Mouse (Mus musculus) 3T3-L1 (cell line): ENCODE measurements around the gene Prdm4.

Experiments
- DNase-seq: peaks from one replicate; pipeline ENCODE4 v3.0.0-alpha.2; 2015; ENCODE audit warnings: low read depth, low spot score

Gene Prdm4

DNA sequence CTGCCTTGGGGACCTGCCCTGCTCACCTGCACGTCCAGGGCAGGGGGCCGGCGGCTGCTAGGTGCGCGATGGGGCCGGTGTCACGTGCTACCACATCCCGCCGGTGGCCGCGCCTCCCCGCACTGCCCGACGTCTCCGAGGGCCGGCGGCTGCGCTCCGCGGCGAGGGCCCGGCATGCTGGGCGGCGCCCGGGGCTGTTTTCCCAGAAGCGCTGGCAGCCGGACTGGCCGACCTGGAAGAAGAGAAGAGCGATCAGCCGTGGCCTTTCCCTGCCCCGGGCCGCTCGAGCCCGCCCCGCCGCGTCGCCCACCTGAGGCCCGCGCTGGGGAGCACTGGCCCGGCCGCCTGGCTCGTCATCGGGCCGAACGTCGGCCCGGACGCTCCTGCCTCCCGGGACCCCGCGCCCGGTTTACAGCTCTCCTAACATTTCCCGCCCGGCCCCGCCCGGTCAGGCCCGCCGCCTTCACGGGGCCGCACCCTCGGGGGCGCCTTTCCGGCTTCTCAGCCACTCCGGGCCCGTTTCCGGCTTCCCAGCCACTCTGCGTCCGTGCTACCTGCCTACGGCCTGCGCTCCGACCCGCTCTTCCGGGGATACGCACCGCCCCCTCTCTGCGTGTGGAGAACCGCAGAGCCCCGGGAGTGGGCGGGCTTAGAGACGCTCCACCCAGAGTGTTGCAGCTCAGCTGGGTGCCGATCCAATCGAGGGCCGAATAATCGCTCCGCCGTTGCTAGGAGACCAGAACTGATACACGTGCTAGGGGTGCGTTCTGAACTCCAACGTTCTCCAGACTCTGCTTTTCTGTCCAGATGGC, at the start of gene Prdm4:
Prdm4 (minus strand) TSS at position 645 of the 812 bp plus-strand sequence.
- DNase-seq, result peak; percentile 99

DNA sequence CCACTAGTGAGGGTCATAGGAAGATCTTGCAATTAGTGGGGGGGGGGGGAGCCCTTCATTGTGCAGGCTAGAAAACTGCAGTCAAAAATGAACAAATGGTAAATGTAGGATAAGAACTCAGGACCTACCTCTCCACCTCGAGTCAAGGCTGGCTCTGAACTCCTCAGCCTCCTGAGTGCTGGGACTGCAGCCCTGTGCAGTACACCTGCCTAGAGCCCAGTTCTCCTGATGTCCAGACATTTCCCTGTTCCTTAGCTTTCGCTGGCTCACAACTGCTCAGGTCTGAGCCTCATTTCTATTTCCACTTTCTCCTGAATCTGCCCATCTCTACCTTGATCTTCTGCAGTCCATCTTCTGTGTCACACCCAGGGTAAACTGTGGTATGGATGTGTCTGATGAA, 49.5 kb upstream of the Prdm4 start:
- DNase-seq, result no peak

DNA sequence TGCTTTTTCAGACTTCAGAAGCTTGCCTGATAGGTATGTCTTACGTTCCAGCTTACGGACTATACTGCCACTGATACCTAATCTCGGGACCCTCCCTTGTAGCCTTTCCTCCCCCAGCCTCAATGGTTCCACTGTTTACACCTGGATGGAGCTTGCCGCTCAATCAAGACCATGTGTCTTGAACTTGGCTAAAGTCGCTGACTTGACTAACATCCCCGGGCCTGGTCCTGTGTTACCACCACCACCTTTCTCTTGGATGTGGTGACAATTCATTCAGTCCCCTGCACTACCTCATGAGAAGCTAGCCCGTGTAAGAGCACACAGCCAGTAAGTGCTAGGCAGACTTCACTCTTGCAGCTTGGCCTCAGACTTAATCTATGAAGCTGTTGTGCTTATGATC, 47.4 kb upstream of the Prdm4 start:
- no peak for DNase-seq

DNA sequence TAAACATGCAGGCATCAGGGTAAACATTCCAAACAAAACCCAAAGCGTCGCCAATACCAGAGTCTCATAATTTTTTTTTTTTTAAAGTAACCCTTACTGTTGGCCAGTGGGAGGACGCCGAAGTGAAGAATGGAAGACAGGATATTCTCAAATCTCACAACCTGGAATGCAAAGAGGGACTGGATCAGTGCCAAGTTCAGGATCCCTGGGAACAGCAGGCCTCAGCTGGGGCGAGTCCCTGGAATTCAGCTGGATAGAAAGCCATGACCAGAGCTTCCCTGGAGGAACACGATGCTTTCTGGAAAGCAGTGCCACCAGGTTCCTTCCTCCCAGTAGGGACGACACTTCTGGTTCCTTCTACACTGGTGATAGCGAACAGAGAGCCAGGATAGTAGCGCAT, 46.0 kb upstream of the Prdm4 start:
- DNase-seq, result no peak

DNA sequence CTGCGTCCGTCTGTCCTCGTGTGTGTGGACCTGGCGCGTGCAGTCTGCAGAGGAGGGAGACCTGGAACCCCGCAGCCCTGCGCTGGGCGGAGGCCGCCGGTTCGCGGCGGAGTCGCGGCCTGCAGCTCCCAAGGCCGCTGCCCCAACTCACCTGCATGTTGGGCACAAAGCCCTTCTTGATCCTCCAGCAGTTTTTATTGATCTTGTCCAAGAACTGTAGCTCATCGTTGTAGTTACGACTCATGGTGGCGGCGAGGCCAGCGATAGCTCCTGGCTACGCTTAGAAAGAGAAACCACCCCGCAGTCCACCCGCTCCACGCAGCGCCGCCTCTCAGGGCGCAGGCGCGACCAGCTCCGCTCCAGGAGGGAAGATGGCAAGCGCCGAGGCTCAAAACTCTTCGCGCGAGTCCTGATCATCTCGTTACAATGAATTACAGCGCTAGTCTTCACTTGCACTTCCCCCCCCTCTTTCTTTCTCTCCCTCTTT, 40.6 kb upstream of the Prdm4 start, which contains the start of gene Rtcb:
Rtcb (minus strand) TSS at position 360 of the 487 bp plus-strand sequence.
- DNase-seq, result peak; percentile 94

DNA sequence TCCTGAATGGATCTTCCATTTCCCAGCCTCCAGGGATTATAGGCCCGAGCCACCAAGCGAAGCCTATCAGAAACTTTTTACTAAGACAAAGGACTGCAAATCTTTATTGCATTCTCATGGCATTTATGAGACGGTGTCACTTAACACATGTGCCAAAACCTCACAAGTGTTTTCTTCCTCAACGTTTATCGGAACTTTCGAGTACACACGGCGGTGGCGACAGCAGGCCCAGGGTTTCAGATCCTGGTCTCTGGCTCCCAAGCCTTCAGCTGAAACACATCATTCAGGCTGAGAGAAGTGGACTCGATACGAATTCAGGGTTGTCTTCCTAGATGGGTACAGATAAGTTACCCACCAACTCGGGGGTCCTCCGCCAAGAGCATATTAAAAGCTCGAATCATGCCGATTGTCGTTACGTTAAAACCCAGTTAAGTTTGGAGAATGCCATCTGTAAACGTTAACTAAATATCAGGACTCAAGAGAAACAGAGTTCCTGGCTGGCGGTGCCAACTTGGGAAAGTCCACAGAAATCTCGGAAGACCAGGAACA, 40.0 kb upstream of the Prdm4 start:
- DNase-seq, result peak; percentile 28

DNA sequence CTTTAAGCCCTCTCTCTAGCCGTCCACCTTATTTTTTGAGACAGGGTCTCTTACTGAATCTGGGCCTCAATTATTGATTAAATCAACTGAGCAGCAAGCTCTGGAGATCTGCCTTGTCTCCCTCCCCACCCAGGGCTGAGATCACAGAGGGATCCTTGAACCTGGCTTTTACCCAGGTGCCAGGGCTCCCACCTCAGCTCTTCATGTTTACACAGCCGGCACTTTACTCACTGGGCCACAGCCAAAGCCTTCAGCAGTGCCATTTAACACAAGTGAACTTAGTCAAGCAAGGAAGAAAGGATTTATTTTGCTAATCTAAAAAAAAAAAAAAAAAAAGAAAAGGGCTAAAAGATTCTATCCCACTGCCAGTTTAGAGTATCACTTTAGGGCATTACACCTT, 37.5 kb upstream of the Prdm4 start:
- DNase-seq, result no peak

DNA sequence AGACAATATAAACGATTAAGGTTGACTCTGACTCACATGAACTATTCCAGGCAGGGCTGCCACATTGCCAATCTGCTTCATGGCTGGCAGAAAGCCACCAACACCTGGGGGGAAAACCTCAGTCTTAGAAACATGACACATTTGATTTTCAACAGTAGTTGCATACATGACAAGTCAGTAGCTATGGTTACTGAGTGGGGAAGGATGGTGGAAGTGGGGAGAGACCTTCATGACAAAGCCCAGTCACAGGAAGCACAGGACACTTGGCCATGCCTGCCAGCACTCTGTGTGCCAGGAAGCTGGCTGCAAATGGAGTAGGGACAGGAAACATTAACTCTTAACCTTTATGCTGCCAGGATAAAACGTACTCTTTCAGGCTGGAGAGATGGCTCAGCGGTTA, 36.5 kb upstream of the Prdm4 start:
- DNase-seq, result no peak

DNA sequence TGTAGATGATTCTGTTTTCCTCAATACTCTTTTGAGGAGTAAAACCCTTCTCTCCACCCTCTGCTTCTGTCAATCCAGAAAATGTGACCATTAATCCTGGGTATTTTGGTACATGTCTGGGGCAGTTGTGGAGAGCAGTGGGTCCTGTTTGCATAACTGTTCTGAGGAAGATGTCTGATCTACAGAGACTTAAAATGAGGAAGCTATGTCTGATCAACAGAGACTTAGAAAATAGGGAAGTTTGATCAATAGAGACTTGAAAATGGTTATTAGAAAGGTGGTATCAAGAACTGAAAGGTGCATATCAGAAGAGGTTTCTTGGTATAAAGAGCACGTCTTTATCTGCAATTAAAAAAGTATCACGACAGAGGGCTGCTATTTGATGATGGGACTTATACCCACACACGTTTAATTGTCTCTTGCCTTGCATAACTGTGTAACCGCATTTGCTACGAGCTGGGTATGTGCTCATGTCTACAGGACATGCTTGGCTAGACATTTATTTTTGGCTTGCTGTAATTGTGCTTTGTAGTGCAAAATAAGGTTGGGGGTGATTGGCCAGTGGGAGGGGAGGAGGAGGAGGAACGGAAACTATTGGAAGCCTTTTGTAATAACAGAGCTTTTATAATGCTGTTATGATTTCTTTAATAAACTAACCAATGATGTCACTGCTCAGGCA, 35.0 kb upstream of the Prdm4 start:
- no peak for DNase-seq

DNA sequence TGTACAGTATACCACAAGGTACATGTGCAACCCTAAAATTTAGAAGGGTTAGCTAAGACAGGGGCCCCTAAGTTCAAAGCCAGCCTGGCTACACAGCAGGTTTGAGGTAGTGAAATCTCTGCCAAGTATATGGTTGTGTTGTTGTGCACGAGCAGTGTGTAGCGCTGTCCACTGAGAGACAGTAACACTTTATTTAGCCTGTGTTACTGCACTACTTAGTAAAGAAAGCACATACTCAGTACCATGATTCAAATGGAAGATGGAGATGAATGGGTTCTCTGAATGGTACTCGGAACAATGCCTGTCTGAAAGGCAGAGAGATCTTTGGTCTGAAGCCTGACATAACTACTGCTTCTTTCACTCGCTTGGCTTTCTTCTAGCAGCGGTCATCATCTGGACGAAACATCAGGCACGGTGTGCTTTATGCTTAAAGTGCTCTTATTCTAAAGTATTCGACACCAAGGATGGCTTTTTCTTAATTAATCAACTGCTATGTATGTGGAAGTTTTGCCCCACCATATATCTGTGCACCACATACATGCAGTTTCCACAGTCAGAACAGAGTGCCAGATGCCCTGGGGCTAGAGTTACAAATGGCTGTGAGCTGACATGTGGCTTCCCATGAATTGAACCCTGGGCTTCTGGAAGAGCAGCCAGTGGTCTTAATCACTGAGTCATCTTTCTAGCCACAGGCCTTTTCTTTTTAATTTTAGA, 31.7 kb upstream of the Prdm4 start:
- DNase-seq, result peak; percentile 27

DNA sequence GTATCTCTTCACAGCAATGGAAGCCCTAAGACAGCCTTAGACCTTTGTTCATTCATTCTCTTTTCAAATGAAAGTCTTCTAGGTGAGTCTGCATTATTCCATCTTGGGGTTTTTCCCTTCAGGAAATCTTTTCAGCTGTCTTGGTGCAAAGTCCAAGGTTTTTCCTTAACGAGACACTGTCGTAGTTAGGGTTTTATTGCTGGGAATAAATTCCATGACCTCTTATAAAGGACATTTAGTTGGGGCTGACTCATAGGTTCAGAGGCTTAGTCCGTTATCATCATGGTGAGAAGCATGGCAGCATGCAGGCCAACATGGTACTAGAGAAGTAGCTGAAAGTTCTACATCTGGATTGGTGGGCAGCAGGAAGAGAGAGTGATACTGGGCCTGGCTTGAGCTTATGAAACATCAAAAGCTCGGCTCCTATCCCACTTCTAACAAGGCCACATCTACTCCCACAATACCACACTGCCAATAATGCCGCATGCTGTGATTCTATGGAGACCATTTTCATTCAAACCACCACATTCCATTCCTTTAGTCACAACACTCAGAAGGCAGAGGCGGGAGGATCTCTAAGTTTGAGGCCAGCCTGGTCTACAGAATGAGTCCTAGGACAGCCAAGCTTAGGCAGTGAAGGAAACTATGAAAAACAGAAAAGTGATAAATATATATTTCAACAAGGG, 19.5 kb upstream of the Prdm4 start:
- DNase-seq, result no peak

DNA sequence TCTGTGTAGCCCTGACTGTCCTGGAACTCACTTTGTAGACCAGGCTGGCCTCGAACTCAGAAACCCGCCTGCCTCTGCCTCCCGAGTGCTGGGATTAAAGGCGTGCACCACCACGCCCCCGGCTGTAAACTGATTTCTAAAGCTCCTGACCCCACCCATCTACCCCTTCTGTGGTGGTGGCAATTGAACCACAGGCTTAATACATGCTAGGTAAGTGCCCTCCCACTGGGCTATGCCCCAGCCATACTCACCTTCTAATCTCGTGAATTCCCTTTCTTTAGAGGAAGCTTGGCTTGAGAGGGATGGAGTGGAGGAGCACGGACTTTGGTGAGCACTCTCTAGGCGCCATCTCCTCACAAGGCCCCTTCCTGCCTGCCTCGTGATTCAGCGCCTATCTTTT, 13.0 kb upstream of the Prdm4 start:
- no peak for DNase-seq

DNA sequence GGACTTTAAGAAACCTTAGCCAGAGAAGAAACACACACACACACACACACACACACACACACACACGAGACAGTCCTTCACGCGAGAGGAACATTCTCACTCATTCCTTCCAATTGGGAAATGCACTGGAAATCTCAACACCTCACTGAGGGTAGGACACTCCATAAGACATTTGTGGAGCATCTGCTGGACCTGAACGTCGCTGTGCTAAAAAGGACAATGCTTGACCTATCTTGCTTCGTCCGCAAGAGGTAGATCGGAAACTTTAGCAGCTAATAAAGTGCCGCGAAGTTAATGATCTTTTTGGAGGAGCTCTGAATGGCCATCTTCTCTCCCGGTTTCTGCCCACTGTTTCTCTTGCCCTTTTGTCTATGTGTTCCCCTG, 12.3 kb upstream of the Prdm4 start:
- DNase-seq, result no peak

DNA sequence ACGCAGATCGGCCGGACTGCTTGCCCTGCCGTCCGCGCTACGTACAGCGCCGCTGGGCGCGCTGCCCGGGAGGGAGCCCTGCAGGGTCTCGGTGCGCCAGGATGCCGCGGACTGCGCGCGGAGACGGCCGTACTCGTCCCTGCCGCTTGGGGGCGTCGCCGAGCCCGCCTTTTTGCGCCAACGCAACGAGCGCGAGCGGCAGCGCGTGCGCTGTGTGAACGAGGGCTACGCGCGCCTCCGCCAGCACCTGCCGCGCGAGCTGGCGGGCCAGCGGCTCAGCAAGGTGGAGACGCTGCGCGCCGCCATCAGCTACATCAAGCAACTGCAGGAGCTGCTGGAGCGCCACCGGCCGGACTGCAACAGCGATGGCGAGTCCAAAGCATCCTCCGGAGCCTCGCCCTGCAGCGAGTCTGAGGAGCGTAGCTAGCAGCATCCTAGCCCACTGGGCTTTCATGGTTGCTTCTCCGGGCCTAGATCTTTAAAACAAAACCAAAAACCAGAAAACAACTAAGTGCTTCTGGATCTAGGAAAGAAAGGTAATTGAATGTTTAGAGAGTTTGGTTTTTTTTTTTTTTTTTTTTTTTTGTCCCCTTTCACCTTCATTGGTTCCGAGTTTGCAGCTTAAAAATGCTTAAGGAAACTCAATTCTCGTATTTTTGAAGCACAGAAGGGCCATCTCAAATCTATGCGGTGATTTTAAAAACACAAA, 11.7 kb upstream of the Prdm4 start:
- no peak for DNase-seq

DNA sequence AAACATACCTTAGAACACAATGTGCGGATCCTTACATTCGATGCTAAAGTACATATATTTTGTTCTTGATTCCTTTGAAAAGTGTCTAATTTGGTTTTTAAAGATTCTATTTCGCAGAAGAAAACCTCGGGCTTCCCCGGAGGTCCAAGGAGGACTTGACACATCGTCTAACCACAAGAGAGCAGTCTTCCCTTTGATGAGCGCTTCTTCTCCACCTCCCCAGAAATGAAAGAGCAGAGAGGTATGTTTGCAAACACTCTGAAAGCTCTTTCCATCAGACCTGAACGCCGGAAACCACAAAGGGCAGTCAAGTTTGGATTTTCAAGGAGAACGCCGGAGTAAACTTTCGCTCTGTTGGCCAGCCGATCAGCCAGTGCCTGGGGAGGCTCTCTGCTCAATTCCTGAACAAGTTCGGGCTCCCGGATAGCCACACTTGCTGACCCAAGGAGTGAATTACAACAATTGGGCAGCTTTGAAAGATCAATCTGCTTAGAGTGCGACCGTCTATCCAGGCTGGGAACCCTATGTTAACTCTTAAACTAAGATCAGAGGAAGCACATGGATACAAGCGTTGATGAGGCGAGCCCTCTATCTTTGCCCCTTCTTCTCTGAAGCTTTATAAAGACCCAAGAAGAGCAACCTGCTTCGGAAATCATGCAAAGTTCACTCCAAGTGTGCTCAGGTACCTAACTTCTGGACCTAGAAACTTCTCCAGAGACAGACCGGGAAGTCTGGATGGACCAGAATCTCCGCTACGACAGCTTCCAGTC, 10.9 kb upstream of the Prdm4 start, which contains the start of gene Ascl4:
Ascl4 (plus strand) TSS at position 6 of the 770 bp plus-strand sequence.
- no peak for DNase-seq

DNA sequence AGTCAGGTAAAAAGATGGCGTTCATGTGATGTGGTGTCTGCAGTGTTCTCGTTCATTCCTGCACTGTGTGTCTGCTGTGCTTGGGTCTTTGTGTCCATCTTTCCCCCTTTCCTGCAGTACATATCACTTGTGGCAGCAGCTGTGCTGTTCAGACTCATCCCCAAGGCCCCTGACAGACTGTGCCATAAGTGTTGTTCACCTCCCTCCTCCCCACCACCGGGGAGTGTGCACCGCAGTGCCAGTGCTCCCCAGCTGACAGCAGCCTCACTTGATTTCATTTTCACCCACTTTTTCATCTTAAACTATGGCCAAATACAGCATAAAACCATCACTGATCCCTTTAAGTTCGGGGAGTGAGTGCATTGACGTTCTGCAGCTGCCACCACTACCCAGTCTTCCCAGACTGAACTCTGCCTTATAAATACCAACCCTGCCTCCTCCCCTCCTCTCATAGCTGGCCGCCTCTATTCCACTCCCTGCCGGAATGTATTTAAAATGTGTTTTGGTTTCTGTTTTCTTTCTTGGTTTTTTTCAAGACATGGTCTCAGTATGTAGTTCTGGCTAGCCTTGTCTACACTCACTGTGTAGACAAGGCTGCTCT, 37.0 kb downstream of the Prdm4 start:
- DNase-seq, result no peak

DNA sequence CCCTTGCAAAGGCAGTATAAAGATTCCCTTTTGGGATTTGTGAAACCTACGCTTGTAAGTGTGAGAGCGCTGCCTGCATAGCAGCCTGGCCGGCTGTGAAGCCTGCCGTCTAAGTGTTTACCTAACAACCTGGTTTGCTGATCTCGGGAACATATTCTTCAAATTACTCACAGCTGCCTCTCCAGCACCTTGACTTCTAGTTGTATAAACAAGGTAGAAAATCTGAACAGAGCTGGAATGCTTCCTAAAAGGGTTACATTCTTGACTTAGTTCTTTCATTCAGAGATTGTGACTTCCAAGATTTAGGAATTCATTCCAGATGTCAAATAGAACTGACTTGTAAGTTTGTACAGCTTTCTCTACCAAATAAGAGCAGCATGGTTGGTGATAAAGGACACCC, 41.1 kb downstream of the Prdm4 start:
- no peak for DNase-seq

DNA sequence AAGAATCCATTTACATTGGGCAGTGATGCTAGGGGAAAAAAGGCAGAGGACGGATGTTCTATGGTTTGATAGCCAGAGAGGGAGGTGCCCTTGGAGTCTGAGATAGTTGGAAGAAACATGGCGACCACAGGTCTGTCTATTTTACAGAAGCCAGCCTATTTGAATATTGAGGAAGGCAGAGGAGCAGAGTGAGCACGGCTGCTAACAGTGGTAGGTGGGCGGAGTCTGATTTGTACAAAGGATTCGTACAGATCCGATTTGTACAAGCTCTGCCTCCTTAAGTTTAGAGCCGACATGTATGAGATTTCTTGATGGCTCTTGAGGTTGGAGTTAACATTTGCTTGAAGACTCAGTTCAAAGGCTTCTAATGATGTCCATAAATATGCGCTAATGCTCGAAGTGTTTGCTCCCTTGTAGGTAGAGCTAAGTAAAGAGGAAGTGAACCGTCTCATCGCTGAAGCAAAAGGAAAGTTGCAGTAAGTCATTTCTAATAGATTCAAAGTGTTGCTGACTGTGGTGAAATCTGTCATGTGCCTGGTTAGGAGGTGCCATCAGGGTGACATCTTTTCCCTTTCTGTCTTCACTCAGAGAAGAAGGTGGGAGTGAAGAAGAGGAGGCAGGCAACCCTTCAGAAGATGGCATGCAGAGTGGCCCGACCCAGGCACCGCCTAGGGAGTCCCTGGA, 42.9 kb downstream of the Prdm4 start:
- DNase-seq, result no peak

DNA sequence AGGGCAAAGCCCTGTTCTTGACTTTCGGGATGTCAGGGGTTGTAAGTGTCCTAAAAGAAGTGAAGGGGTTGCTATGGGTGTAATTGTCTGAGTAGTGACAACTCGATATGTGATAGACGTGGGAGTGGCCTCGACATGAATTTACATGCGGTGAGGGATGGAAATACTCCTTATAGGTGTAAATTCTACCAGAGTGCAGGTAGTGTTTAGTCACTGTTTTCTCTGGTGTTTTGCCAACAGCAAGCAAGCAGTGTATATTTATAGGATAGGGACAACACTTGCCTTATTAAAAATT, 44.5 kb downstream of the Prdm4 start:
- DNase-seq, result no peak
